Mouse (Mus musculus) kidney, adult 2 months (tissue): ENCODE results near the gene Tmem51. TPM values are rescaled to one million over a fixed set of nuclear protein-coding genes. Genes with fewer than 3 reads are reported as not detected.

Experiments used
- DNase-seq: peaks from one replicate; pipeline ENCODE4 v3.0.0; 2021
- H3K27ac ChIP-seq: fragments of 200-500 bp; 2 replicates; pipeline ENCODE4 v1.5.1; 2012; ENCODE audit warnings: low read depth, low read length, control low read depth, inconsistent platforms; ENCODE audit not compliant: insufficient read depth
- H3K27me3 ChIP-seq: fragments of 200-500 bp; replicated peaks from 2 replicates; pipeline ENCODE4 v1.6.1; 2012; ENCODE audit warnings: mild to moderate bottlenecking, moderate library complexity, low read length, inconsistent platforms; ENCODE audit not compliant: control insufficient read depth, insufficient read depth
- H3K36me3 ChIP-seq: fragments of 200-500 bp; 2 replicates; pipeline ENCODE4 v1.6.1; 2012; ENCODE audit warnings: mild to moderate bottlenecking, moderate library complexity, low read length, inconsistent platforms; ENCODE audit not compliant: control insufficient read depth, insufficient read depth
- H3K4me1 ChIP-seq: fragments of 200-500 bp; 2 replicates; pipeline ENCODE4 v1.6.1; 2011; ENCODE audit warnings: low read length; ENCODE audit not compliant: control insufficient read depth, insufficient read depth
- H3K4me3 ChIP-seq: fragments of 200-500 bp; 2 replicates; pipeline ENCODE4 v1.5.1; 2011; ENCODE audit warnings: mild to moderate bottlenecking, low read depth, low read length, control low read depth; ENCODE audit not compliant: insufficient read depth
- CTCF ChIP-seq: fragments of 200-500 bp; conservative IDR thresholded peaks from 2 replicates; pipeline ENCODE4 v1.5.1; 2011; ENCODE audit warnings: low read depth, mild to moderate bottlenecking, control low read depth, low read length, moderate library complexity, mixed read lengths; ENCODE audit not compliant: insufficient read depth, insufficient read length
- POLR2A ChIP-seq: fragments of 200-500 bp; IDR thresholded peaks from one replicate; pipeline ENCODE4 v1.6.1; 2011; ENCODE audit warnings: low read depth, low read length, control low read depth
- WGBS: fragments of 180-500 bp; shearing (Covaris S2); methylation state at CpG from one replicate; pipeline ENCODE4 v1.1.7; 2018; 5-methylcytosine and 5-hydroxymethylcytosine counted together
- polyA plus RNA-seq: library from polyadenylated mRNA; depleted of rRNA; stranded (reverse); fragments of >200 nt; gene quantifications from 2 replicates; pipeline ENCODE4 v1.2.3, GENCODE M21; 2012

Tmem51 gene
- polyA plus RNA-seq, 1 experiment, result 60.4 TPM

DNA sequence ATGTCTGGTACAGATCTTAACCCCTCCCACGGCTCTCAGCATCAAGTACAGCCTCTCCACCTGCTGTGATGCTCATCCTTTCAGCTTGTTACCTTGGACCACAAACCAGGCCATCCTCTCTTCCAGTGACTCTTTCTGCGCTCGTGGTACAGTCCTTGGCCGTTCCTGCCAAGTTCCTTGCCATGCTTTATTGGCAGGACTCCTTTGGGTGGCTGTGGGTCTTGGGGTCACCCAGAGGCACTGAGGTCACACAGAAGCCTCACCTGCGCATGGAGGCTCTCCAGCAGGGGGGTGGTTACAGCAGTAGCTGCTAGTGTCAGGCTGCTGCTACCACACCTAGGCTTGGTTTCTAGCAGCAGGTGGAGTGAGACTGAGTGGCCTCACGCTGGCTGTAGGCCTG, 5.9 kb upstream of the Tmem51 start:
- no peak for TF ChIP-seq CTCF
- TF ChIP-seq POLR2A, result no peak
- no peak for DNase-seq
- Histone ChIP-seq H3K27ac (no peak overlapping the region), H3K4me3 (no peak overlapping the region), H3K27me3 (no peaks in the 10 kb centered on the region), H3K36me3 (no peaks in the 10 kb centered on the region), H3K4me1 (0 out of 2 replicates have a peak, but pooled peaks cover 4% of the 10 kb centered on the region)
- 82% methylated on average over 6 of the region's 6 CpGs for WGBS

DNA sequence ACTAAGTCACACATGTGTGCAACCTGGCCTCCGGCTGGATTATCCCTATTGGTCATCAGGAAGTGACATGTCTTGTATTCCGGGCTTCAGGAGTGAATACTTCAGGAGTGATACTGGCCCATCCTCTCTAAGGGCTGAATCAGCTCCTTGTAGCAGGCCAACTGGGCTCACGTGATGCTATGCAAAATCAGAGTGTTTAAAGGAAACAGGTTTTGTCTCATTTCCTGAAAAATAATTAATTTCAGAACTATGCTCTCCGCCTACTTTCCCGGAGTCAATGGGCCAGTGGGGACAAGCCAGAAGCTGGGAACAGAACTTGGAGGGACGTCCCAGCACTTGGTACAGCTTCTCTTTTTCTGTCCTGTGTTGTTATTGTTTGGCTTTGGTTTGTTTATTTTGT, 4.7 kb upstream of the Tmem51 start:
- DNase-seq, result no peak
- Histone ChIP-seq H3K4me1 (0 out of 2 replicates have a peak, but pooled peaks cover 4% of the 10 kb centered on the region), H3K4me3 (no peak overlapping the region), H3K27ac (no peak overlapping the region), H3K36me3 (no peaks in the 10 kb centered on the region), H3K27me3 (no peaks in the 10 kb centered on the region)
- TF ChIP-seq CTCF, result no peak
- WGBS, result 59% methylated on average over 6 of the region's 6 CpGs

DNA sequence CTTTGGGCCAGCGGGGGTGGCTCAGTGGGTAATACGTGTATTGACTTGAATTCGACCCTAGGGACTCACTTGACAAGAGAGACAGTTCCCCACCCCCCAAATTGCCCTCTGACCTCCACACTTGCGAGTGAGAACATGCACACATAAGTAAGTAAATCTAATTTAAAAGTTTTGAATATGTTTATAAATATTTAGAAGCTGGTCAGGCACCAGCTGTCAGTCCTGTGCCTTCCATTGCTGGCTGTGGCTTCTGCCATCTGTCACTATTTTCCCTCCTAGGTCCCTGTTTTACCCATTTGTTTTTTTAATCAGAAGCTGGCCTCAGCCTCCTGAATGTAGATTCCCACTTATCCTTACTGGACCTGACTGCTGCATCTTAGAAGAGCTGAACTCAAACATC, 4.3 kb upstream of the Tmem51 start:
- 81% methylated on average over 4 of the region's 4 CpGs for WGBS
- Histone ChIP-seq H3K36me3 (no peaks in the 10 kb centered on the region), H3K27ac (no peak overlapping the region), H3K4me1 (0 out of 2 replicates have a peak, but pooled peaks cover 4% of the 10 kb centered on the region), H3K27me3 (no peaks in the 10 kb centered on the region), H3K4me3 (no peak overlapping the region)
- no peak for DNase-seq
- TF ChIP-seq POLR2A, result no peak
- TF ChIP-seq CTCF, result no peak

DNA sequence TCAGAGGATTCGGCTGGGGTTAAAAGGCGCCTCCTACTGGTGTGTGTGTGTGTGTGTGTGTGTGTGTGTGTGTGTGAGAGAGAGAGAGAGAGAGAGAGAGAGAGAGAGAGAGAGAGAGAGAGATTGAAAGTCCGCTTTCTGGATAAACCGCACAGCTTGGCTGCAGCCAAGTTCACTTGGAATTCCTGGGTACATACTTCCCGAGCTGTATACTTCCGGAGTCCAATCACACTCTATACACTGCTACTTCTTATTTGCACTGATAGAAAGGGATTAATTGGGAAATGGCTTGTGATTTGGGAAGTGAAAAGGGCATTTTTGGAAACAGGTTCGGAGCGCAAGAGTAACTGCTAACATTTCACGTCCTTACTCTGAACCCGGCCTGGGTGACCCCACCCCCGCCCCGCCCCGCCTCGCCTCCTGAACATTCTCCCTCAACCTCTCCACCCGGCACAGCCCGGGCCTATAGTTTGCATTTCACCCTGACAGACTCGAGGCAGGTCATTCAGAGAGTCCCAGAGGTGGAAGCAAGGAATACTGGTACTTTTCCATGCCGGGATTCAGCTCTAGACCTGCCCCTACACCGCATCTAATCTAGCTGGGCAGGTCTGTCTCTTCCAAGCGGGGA, 946 bp upstream of the Tmem51 start:
- no peaks in the 10 kb centered on the region for H3K27me3 ChIP-seq
- H3K4me1 ChIP-seq, result peaks cover 23% of the 10 kb centered on the region
- peak overlapping the region; percentile 84 for H3K27ac ChIP-seq
- peak overlapping the region; percentile 74 for H3K4me3 ChIP-seq
- TF ChIP-seq POLR2A, result no peak
- TF ChIP-seq CTCF, result no peak
- no peaks in the 10 kb centered on the region for H3K36me3 ChIP-seq
- WGBS, result 17% methylated on average over 20 of the region's 20 CpGs
- DNase-seq, result peak; percentile 75

DNA sequence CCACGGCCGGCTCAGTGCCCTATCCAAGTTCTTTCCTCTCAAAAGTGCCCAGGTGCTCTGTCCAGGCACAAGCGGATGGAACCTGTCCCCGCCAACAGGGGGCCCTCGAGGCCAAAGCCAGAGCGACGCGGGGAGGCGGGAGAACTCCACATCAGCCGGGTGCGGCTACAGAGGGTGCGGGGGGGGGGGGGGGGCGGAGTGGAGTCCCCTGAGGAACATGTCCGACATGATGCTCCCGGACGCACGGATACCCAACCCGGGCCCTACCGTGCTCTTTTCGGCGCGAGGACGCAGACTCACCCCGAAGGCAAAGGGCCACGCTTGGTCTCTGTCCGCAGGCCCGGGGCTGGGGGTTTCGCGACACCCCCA, 358 bp downstream of the Tmem51 start:
- WGBS, result 4% methylated on average over 25 of the region's 29 CpGs
- TF ChIP-seq POLR2A, result no peak
- peak; percentile 71 for TF ChIP-seq CTCF
- Histone ChIP-seq H3K36me3 (no peaks in the 10 kb centered on the region), H3K4me1 (peaks cover 30% of the 10 kb centered on the region), H3K27ac (peak overlapping the region; percentile 89), H3K4me3 (peak overlapping the region; percentile 74), H3K27me3 (no peaks in the 10 kb centered on the region)
- DNase-seq, result peak; percentile 92

DNA sequence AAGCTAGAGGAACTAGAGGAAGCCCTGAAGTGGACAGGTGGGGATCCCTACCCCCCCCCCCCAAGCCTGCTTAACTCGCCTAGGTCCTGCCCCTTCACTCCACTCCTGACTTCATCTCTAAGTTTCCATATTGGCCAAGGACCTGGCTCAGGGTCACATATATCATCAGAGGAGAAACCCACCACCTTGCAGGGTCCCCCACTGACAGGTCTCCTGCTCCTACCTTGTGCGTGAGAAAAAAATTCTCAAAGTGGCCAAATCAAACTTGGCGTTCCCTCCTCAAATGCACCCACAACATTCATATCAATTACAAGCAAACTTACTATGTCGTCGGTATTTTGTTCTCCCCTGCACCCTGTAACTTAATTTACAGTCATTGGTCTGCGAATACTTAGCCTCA, 911 bp downstream of the Tmem51 start:
- peak overlapping the region; percentile 74 for H3K4me3 ChIP-seq
- no peaks in the 10 kb centered on the region for H3K27me3 ChIP-seq
- WGBS, result 32% methylated on average over 6 of the region's 6 CpGs
- TF ChIP-seq POLR2A, result no peak
- TF ChIP-seq CTCF, result no peak
- H3K27ac ChIP-seq, result peak overlapping the region; percentile 89
- no peaks in the 10 kb centered on the region for H3K36me3 ChIP-seq
- DNase-seq, result no peak
- H3K4me1 ChIP-seq, result peaks cover 34% of the 10 kb centered on the region

DNA sequence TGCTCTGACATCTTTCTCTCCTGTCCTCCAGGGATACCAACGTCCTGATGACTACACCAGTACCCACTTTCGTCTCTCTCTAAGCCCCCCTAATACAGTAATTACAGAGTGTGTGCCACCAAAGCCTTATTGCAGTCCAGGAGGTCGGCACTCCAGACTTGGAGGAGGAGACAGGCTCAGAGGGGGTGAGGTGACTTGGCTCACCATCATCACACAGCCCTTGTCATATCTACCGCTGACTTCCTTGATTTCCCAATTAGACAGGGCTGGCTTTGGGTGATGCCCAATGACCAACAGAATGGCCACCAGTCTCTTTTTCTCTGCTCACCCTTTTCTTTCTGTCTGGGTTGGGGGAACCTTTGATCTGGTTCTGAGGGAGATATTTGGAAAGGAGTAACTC, 1.4 kb downstream of the Tmem51 start:
- 53% methylated on average over 4 of the region's 4 CpGs for WGBS

More for the DNA sequence above, 1.4 kb downstream of the Tmem51 start:
- no peaks in the 10 kb centered on the region for H3K36me3 ChIP-seq
- H3K4me1 ChIP-seq, result peaks cover 38% of the 10 kb centered on the region
- no peaks in the 10 kb centered on the region for H3K27me3 ChIP-seq
- peak overlapping the region; percentile 89 for H3K27ac ChIP-seq
- TF ChIP-seq POLR2A (no peak), CTCF (no peak)
- peak overlapping the region; percentile 26; the same call in 1 of the 2 replicates for H3K4me3 ChIP-seq
- DNase-seq, result no peak
